Mouse (Mus musculus): ENCODE data around the gene Ccdc9b. TPM values are rescaled to one million over a fixed set of nuclear protein-coding genes. Genes with fewer than 3 reads are reported as not detected.

The Ccdc9b gene
- polyA plus RNA-seq, 1 experiment from 2014 or later: 1.2 TPM

DNA sequence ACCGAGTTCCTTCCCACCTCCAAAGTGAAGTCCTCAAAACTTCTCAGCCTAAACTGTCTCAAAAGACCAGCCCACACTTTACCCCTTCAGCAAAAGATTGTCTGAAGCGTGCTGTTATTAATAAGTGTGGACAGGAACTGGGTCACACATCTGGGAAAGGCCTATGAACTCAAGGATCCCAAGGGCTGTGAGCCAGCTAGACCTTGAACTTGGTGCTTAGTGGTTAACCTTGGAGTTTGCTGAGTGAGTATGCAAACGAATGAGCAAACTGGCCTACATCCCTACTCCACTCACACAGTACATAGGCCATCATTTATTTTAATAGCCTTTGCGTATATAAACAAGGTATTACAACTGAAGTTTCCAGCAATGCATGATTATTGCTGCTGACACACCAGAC, 37.0 kb downstream of the Ccdc9b start:
- Histone ChIP-seq H3K27ac (ENCODE audit: low read depth) (no peak overlapping the region), H3K4me3 (ENCODE audit: low read depth, low read length) (no peak overlapping the region), H3K27me3 (replicated peaks; ENCODE audit: control insufficient read depth, insufficient read depth, low read length) (no peaks in the 10 kb centered on the region), H3K36me3 (ENCODE audit: control insufficient read depth, insufficient read depth, low read length) (no peaks in the 10 kb centered on the region), H3K9ac (ENCODE audit: low read length) (no peak overlapping the region), H3K9me3 (ENCODE audit: control insufficient read depth, low read length) (no peaks in the 10 kb centered on the region), H3K4me1 (replicated peaks; ENCODE audit: control insufficient read depth, insufficient read depth, low read length) (peaks cover 32% of the 10 kb centered on the region), H3K4me2 (ENCODE audit: low read length) (no peak overlapping the region)
- ATAC-seq (replicated peaks; ENCODE audit: low FRiP score, low TSS enrichment, low read depth) (no peak), DNase-seq (ENCODE audit: low spot score) (no peak)
- 79% methylated on average over 4 of the region's 4 CpGs for WGBS

DNA sequence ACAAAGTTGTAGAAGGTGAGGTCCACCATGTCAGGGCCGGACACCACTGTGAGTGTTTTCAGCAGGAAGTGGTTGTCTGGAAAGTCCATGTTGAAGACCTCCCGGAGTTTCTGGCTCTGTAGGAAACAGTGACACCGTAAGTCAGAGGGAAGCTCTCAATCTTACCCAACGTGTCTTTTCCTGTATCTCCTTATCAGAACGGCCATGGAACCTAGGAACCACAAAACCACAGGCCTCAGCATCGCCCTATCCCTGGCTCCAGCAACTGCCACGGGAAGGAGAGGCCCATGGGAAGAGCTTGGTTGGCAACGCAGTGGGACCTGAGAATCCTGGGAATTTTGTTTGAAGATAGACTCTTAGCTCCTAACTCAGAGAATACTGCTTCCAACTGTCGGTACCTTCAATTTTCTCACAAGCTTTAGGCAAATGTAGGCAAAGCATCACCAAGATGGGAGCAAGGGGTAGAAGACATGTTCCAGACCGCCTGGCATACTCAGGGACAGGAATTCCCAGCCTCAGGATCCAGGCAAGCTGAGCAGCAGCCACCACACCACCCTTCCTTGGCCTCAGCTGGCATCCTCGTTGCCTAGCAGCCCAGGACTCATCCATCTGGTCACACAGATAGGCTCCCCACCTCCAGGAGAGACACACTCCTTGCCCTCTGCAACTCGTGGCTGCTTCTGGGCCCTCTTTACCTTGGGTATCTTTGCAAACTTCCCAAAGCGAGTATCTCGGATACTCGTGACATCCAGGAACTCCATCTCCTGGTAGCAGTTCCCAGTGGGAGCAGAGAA, 38.6 kb downstream of the Ccdc9b start:
- Histone ChIP-seq H3K4me2 (ENCODE audit: low read length) (no peak overlapping the region), H3K4me3 (ENCODE audit: low read depth, low read length) (no peak overlapping the region), H3K27ac (ENCODE audit: low read depth) (no peak overlapping the region), H3K4me1 (replicated peaks; ENCODE audit: control insufficient read depth, insufficient read depth, low read length) (peaks cover 16% of the 10 kb centered on the region), H3K36me3 (ENCODE audit: control insufficient read depth, insufficient read depth, low read length) (no peaks in the 10 kb centered on the region), H3K9me3 (ENCODE audit: control insufficient read depth, low read length) (no peaks in the 10 kb centered on the region), H3K9ac (ENCODE audit: low read length) (no peak overlapping the region), H3K27me3 (replicated peaks; ENCODE audit: control insufficient read depth, insufficient read depth, low read length) (no peaks in the 10 kb centered on the region)
- ATAC-seq (replicated peaks; ENCODE audit: low FRiP score, low TSS enrichment, low read depth): no peak
- WGBS: 80% methylated on average over 15 of the region's 15 CpGs
- DNase-seq (ENCODE audit: low spot score): no peak

DNA sequence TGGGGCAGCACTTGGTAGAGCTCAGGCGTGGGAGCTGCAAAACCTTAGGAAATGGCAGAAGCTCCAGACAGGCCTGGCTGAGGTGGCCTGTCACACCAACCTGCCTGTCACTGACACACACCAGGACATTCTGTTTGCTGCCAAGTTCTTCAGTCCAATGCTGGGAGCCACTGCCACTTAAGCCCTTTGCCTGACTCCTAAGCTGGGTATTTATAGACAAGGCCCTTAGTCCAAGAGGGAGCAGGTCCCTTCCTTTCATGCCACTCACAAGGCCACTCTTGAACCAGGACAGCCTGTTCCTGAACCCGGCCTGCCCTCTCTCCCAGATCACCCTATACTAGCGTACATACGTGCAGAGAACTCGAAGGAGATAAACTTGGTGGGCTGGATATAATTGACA, 45.8 kb downstream of the Ccdc9b start:
- no peak overlapping the region for H3K4me3 ChIP-seq (ENCODE audit: low read depth, low read length)
- peaks cover 17% of the 10 kb centered on the region for H3K27me3 ChIP-seq (replicated peaks; ENCODE audit: control insufficient read depth, insufficient read depth, low read length)
- no peak overlapping the region for H3K4me2 ChIP-seq (ENCODE audit: low read length)
- no peaks in the 10 kb centered on the region for H3K36me3 ChIP-seq (ENCODE audit: control insufficient read depth, insufficient read depth, low read length)
- ATAC-seq (replicated peaks; ENCODE audit: low FRiP score, low TSS enrichment, low read depth) (no peak), DNase-seq (ENCODE audit: low spot score) (no peak)
- WGBS: 86% methylated on average over 5 of the region's 5 CpGs
- H3K9me3 ChIP-seq (ENCODE audit: control insufficient read depth, low read length): no peaks in the 10 kb centered on the region
- no peak overlapping the region for H3K9ac ChIP-seq (ENCODE audit: low read length)
- no peaks in the 10 kb centered on the region for H3K4me1 ChIP-seq (replicated peaks; ENCODE audit: control insufficient read depth, insufficient read depth, low read length)
- no peak overlapping the region for H3K27ac ChIP-seq (ENCODE audit: low read depth)

DNA sequence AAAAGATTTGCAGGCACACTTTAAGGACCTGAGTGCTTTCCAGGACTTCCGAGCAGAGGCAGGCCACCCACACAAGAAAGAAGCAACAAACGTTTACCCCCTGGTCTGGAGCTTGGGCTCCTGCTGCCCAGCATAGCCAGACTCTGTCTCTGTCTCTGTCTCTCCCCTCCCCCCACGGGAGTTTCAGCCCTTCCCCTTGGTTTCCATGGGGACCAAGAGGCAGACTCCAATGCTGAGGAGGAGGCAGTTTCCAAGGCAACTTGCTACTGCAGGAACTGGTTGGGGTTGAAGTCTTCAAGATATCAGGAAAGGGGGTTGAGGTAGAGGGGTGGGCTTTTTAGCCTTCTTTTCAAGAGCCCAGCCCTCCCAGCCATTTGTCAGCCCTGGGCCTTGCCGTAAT, 48.2 kb downstream of the Ccdc9b start:
- ATAC-seq (replicated peaks; ENCODE audit: low FRiP score, low TSS enrichment, low read depth) (no peak), DNase-seq (ENCODE audit: low spot score) (no peak)
- H3K36me3 ChIP-seq (ENCODE audit: control insufficient read depth, insufficient read depth, low read length): no peaks in the 10 kb centered on the region
- no peaks in the 10 kb centered on the region for H3K9me3 ChIP-seq (ENCODE audit: control insufficient read depth, low read length)
- 45% methylated on average over 4 of the region's 4 CpGs for WGBS
- H3K4me3 ChIP-seq (ENCODE audit: low read depth, low read length): no peak overlapping the region
- peaks cover 40% of the 10 kb centered on the region for H3K27me3 ChIP-seq (replicated peaks; ENCODE audit: control insufficient read depth, insufficient read depth, low read length)
- H3K4me1 ChIP-seq (replicated peaks; ENCODE audit: control insufficient read depth, insufficient read depth, low read length): peaks cover 13% of the 10 kb centered on the region
- H3K9ac ChIP-seq (ENCODE audit: low read length): no peak overlapping the region
- H3K27ac ChIP-seq (ENCODE audit: low read depth): no peak overlapping the region
- no peak overlapping the region for H3K4me2 ChIP-seq (ENCODE audit: low read length)

DNA sequence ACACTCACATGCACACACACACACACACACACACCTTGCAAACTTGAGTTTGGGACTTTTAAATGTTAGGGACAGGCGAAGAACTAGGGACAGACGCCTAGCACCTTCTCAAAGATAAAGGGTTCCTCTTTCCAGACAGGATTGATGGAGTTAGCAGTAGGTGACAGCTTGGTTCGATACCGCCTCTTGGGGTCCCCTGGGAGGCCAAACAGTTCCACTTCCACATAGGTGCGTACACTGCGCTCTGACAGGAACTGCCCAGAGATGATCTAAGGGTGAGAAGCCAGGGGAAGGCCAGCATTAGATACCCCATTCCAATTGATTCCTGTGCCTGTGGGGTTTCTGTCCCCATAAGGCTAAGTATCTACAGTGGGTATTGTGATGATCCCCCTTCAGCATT, 48.8 kb downstream of the Ccdc9b start:
- H3K27ac ChIP-seq (ENCODE audit: low read depth): no peak overlapping the region
- H3K36me3 ChIP-seq (ENCODE audit: control insufficient read depth, insufficient read depth, low read length): no peaks in the 10 kb centered on the region
- WGBS: 83% methylated on average over 6 of the region's 6 CpGs
- DNase-seq (ENCODE audit: low spot score) (no peak), ATAC-seq (replicated peaks; ENCODE audit: low FRiP score, low TSS enrichment, low read depth) (no peak)
- no peaks in the 10 kb centered on the region for H3K9me3 ChIP-seq (ENCODE audit: control insufficient read depth, low read length)
- H3K27me3 ChIP-seq (replicated peaks; ENCODE audit: control insufficient read depth, insufficient read depth, low read length): peaks cover 41% of the 10 kb centered on the region
- H3K9ac ChIP-seq (ENCODE audit: low read length): no peak overlapping the region
- peaks cover 13% of the 10 kb centered on the region for H3K4me1 ChIP-seq (replicated peaks; ENCODE audit: control insufficient read depth, insufficient read depth, low read length)
- no peak overlapping the region for H3K4me2 ChIP-seq (ENCODE audit: low read length)
- no peak overlapping the region for H3K4me3 ChIP-seq (ENCODE audit: low read depth, low read length)

DNA sequence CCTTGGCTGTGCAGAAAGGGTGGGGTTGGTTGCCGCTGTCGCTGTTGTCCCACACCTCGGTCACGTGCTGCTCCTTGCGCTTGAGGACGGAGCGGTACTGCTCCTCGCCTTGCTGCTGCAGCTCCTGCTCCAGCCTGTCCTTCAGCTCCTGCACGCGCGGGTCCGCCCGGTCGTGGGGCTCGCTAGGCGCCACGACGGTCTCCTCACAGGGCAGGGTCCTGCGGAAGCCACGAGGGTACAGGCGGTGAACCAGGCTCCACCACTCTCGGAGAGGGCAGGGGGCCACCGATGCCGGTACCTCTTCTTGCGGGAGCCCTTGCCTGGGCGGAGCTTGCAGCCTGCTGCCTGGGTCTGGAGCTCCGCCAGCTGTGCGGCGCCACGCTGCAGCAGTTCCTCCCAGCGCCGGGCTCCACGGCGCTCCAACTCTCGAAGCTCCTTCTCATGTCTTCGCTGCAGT, 51.4 kb downstream of the Ccdc9b start:
- Histone ChIP-seq H3K9ac (ENCODE audit: low read length) (peak overlapping the region; percentile 26; the same call in 1 of the 2 replicates), H3K27ac (ENCODE audit: low read depth) (no peak overlapping the region), H3K4me1 (replicated peaks; ENCODE audit: control insufficient read depth, insufficient read depth, low read length) (peaks cover 13% of the 10 kb centered on the region), H3K36me3 (ENCODE audit: control insufficient read depth, insufficient read depth, low read length) (no peaks in the 10 kb centered on the region), H3K9me3 (ENCODE audit: control insufficient read depth, low read length) (no peaks in the 10 kb centered on the region), H3K4me3 (ENCODE audit: low read depth, low read length) (peak overlapping the region; percentile 34), H3K4me2 (ENCODE audit: low read length) (peak overlapping the region; percentile 80), H3K27me3 (replicated peaks; ENCODE audit: control insufficient read depth, insufficient read depth, low read length) (peaks cover 65% of the 10 kb centered on the region)
- WGBS: 1% methylated on average over 36 of the region's 36 CpGs
- ATAC-seq (replicated peaks; ENCODE audit: low FRiP score, low TSS enrichment, low read depth): peak; percentile 77
- peak; percentile 82 for DNase-seq (ENCODE audit: low spot score)

DNA sequence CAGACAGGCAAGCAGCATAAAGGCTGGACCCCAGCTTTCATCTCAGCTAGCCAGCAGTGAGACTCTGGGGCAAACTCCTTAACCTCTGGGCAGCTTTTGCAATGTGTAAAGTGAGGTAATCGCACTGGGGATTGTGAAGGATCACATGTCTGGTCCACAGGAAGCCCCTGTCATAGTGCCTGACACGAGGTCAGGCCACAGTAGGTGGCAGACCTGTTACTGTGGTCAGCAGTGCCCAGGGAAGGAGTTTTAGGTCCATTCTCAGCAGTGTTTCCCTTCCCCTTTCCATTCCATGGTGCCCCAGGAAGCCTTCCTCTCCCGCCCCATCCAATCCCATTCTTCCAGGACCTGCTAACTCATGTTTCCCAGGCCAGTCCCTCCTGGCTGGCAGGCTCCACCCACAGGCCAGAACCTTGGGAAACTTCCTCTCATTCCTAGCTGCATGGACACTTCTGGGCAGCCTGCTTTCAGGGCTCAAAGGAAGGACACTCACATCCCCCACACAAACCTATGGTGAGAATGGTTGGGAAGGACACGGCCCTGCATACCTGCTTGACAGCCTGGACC, 52.7 kb downstream of the Ccdc9b start:
- Histone ChIP-seq H3K27ac (ENCODE audit: low read depth) (no peak overlapping the region), H3K9ac (ENCODE audit: low read length) (no peak overlapping the region), H3K4me3 (ENCODE audit: low read depth, low read length) (no peak overlapping the region), H3K36me3 (ENCODE audit: control insufficient read depth, insufficient read depth, low read length) (no peaks in the 10 kb centered on the region), H3K4me2 (ENCODE audit: low read length) (no peak overlapping the region), H3K27me3 (replicated peaks; ENCODE audit: control insufficient read depth, insufficient read depth, low read length) (peaks cover 79% of the 10 kb centered on the region), H3K9me3 (ENCODE audit: control insufficient read depth, low read length) (no peaks in the 10 kb centered on the region), H3K4me1 (replicated peaks; ENCODE audit: control insufficient read depth, insufficient read depth, low read length) (peaks cover 13% of the 10 kb centered on the region)
- ATAC-seq (replicated peaks; ENCODE audit: low FRiP score, low TSS enrichment, low read depth) (no peak), DNase-seq (ENCODE audit: low spot score) (no peak)
- WGBS: 42% methylated on average over 4 of the region's 4 CpGs

DNA sequence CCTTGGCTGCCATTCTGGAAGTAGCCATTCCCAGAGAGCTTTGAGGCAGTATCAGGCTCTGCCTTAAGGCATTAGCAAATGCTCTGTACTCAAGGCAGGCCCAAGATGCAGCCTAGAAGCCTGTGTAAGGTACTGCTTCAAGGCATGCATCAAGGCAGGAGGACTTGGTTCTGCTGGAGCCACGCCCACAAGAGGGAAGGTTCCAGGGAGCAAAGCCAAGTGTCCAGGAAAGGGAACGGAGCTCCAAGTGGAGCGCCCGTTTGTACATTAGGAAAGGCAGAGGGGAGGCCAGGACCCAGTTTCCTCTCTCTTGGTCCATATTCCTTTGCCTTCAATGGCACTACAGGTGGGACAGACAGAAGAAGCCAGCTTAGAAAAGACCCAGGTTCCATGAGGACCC, 54.0 kb downstream of the Ccdc9b start:
- Histone ChIP-seq H3K9ac (ENCODE audit: low read length) (no peak overlapping the region), H3K27me3 (replicated peaks; ENCODE audit: control insufficient read depth, insufficient read depth, low read length) (peaks cover 91% of the 10 kb centered on the region), H3K4me2 (ENCODE audit: low read length) (no peak overlapping the region), H3K36me3 (ENCODE audit: control insufficient read depth, insufficient read depth, low read length) (no peaks in the 10 kb centered on the region), H3K27ac (ENCODE audit: low read depth) (no peak overlapping the region), H3K4me3 (ENCODE audit: low read depth, low read length) (no peak overlapping the region), H3K9me3 (ENCODE audit: control insufficient read depth, low read length) (no peaks in the 10 kb centered on the region), H3K4me1 (replicated peaks; ENCODE audit: control insufficient read depth, insufficient read depth, low read length) (peaks cover 22% of the 10 kb centered on the region)
- WGBS: 82% methylated on average over 4 of the region's 4 CpGs
- DNase-seq (ENCODE audit: low spot score): no peak
- ATAC-seq (replicated peaks; ENCODE audit: low FRiP score, low TSS enrichment, low read depth): no peak

DNA sequence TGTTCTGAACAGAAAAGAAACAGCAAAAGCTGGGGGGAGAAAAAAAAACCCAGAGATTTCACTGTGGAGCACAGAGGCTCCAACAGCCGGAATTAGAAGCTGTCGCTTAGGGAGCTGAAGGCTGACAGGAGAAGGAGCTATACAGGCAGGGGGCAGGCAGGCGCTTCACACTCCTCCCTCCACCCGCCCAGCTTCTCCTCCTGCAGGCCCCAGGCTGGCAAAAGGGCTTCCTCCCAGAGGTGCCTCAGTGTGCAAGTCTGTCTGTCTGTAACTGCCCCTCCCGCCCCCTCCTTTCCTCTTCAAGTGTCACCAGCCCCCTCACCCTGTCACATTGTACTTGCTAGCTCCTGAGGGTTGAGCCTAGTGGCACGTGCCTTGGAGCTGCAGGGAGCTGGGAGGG, 56.0 kb downstream of the Ccdc9b start:
- 11% methylated on average over 6 of the region's 6 CpGs for WGBS

More for the DNA sequence above, 56.0 kb downstream of the Ccdc9b start:
- Histone ChIP-seq H3K27ac (ENCODE audit: low read depth) (no peak overlapping the region), H3K9me3 (ENCODE audit: control insufficient read depth, low read length) (no peaks in the 10 kb centered on the region), H3K9ac (ENCODE audit: low read length) (no peak overlapping the region), H3K4me2 (ENCODE audit: low read length) (no peak overlapping the region), H3K27me3 (replicated peaks; ENCODE audit: control insufficient read depth, insufficient read depth, low read length) (peaks cover 92% of the 10 kb centered on the region), H3K36me3 (ENCODE audit: control insufficient read depth, insufficient read depth, low read length) (no peaks in the 10 kb centered on the region), H3K4me3 (ENCODE audit: low read depth, low read length) (no peak overlapping the region), H3K4me1 (replicated peaks; ENCODE audit: control insufficient read depth, insufficient read depth, low read length) (peaks cover 25% of the 10 kb centered on the region)
- ATAC-seq (replicated peaks; ENCODE audit: low FRiP score, low TSS enrichment, low read depth) (no peak), DNase-seq (ENCODE audit: low spot score) (no peak)
